Mouse (Mus musculus): ENCODE results near the gene Olfr313.
"Not testable (repeated sequence)": the region's sequence is repeated elsewhere in the genome, so short reads cannot be mapped to it uniquely, and the experiment has no call there.

DNA sequence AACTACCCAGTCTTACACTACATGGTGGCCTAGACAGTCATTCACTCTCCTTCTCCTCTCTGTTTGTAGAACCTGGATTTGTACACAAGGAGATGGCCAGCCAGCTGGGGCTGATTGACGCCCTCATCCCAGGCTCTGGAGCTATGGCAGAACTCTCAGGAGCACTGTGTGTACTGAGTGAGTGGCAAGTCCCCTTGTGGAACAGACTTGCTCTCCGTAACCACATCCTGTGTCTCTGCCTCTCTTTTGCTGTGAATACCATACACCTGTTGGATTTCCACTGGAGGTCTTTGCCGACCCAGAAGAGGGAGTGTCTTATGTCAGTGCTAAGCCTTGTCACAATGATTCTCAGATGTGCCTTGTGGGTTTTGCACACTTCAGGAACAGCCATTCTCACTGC is 17.7 kb downstream of the Olfr313 start:
- not testable (repeated sequence) for TF ChIP-seq MYOG (IDR thresholded peaks at IDR 0.05; ENCODE audit: control insufficient read depth, extremely low read depth, insufficient read length); CTCF (IDR thresholded peaks at IDR 0.05; ENCODE audit: control insufficient read depth, insufficient read depth, insufficient read length); MYOD1 (IDR thresholded peaks at IDR 0.05; ENCODE audit: control insufficient read depth, insufficient read length, low read depth); USF1 (IDR thresholded peaks at IDR 0.05; ENCODE audit: low read depth); MAX (IDR thresholded peaks at IDR 0.05)

Measured in C2C12 (cell line).